Mouse (Mus musculus) forebrain, embryonic 10.5 days (tissue): ENCODE data around the gene Gm9508. TPM values are rescaled to one million over a fixed set of nuclear protein-coding genes. Genes with fewer than 3 reads are reported as not detected.
"Not testable (repeated sequence)": the region's sequence is repeated elsewhere in the genome, so short reads cannot be mapped to it uniquely, and the experiment has no call there.

Experiments
- DNase-seq: peaks from one replicate; pipeline ENCODE4 v3.0.0-alpha.2; 2017; ENCODE audit warnings: low spot score; ENCODE audit errors: extremely low spot score
- H3K27ac ChIP-seq: fragments of 300-500 bp; sonication (generic); 2 replicates; pipeline ENCODE4 v1.5.1; 2016; ENCODE audit warnings: mild to moderate bottlenecking
- H3K27me3 ChIP-seq: fragments of 300-500 bp; sonication (generic); 2 replicates; pipeline ENCODE4 v1.6.1; 2016; ENCODE audit warnings: mild to moderate bottlenecking; ENCODE audit not compliant: poor library complexity, severe bottlenecking
- H3K36me3 ChIP-seq: fragments of 300-500 bp; sonication (generic); replicated peaks from 2 replicates; pipeline ENCODE4 v1.6.1; 2016; ENCODE audit warnings: mild to moderate bottlenecking, moderate library complexity
- H3K4me1 ChIP-seq: fragments of 300-500 bp; sonication (generic); 2 replicates; pipeline ENCODE4 v1.6.1; 2016
- H3K4me3 ChIP-seq: fragments of 300-500 bp; sonication (generic); 2 replicates; pipeline ENCODE4 v1.5.1; 2016; ENCODE audit warnings: mild to moderate bottlenecking, moderate library complexity
- H3K9me3 ChIP-seq: fragments of 300-500 bp; sonication (generic); 2 replicates; pipeline ENCODE4 v1.6.1; 2016; ENCODE audit warnings: mild to moderate bottlenecking, moderate library complexity
- WGBS: fragments of 180-500 bp; shearing (Covaris S2); methylation state at CpG from one replicate; pipeline ENCODE4 v1.1.7; 2016; 5-methylcytosine and 5-hydroxymethylcytosine counted together
- polyA plus RNA-seq: library from polyadenylated mRNA; unstranded; fragments of >200 nt; fragmentation: Nextera tagmentation; extraction: Ambion mirVana; gene quantifications from 2 replicates; pipeline ENCODE4 v1.2.1, GENCODE M21; 2016

The Gm9508 gene
- polyA plus RNA-seq = not detected in 2 replicates

- WGBS = 43% methylated on average over 4 of the region's 4 CpGs
- H3K4me3 ChIP-seq = no peak within 1 kb of the TSS
Measured at GRCm38 (mm10) chr10:77697133-77697532, at the start of gene Gm9508. Gene Gm9508, minus strand, starts transcription at chr10:77697233.

GRCm38 (mm10) chr10:77741924-77742688, 45.1 kb upstream of the Gm9508 start, which contains the start of gene Gm18596:
Gene Gm18596, minus strand, starts transcription at chr10:77742638.
- WGBS = 52% methylated on average over 5 of the region's 5 CpGs
- H3K9me3 ChIP-seq, H3K4me3 ChIP-seq, H3K27me3 ChIP-seq, H3K36me3 ChIP-seq, DNase-seq: not testable (repeated sequence)
- H3K27ac ChIP-seq = peak within 1 kb of the TSS; percentile 60; the same call in 1 of the 2 replicates
- H3K4me1 ChIP-seq = peaks cover 32% of the 10 kb centered on the region

More at GRCm38 (mm10) chr10:77697133-77697532, at the start of gene Gm9508:
- Histone ChIP-seq H3K27me3 (no peaks in the 10 kb centered on the region), H3K9me3 (no peaks in the 10 kb centered on the region; the same call in 1 of the 2 replicates), H3K4me1 (peaks cover 21% of the 10 kb centered on the region), H3K36me3 (no peaks in the 10 kb centered on the region), H3K27ac (no peak within 1 kb of the TSS)
- DNase-seq = no peak

GRCm38 (mm10) chr10:77738929-77739328, 41.9 kb upstream of the Gm9508 start:
- Histone ChIP-seq H3K27me3 (no peaks in the 10 kb centered on the region), H3K4me1 (peaks cover 37% of the 10 kb centered on the region), H3K9me3 (peaks cover 12% of the 10 kb centered on the region), H3K27ac (no peak overlapping the region), H3K4me3 (no peak overlapping the region), H3K36me3 (no peaks in the 10 kb centered on the region)
- WGBS = 89% methylated on average over 4 of the region's 4 CpGs
- DNase-seq = no peak

GRCm38 (mm10) chr10:77735928-77736327, 38.9 kb upstream of the Gm9508 start:
- H3K36me3 ChIP-seq = no peaks in the 10 kb centered on the region
- 83% methylated on average over 1 of the region's 1 CpGs for WGBS
- no peak overlapping the region for H3K27ac ChIP-seq
- H3K4me3 ChIP-seq = no peak overlapping the region
- no peaks in the 10 kb centered on the region for H3K27me3 ChIP-seq
- H3K9me3 ChIP-seq = peaks cover 12% of the 10 kb centered on the region
- DNase-seq = no peak
- H3K4me1 ChIP-seq = peaks cover 21% of the 10 kb centered on the region

- Histone ChIP-seq H3K9me3 (peaks cover 3% of the 10 kb centered on the region; the same call in 1 of the 2 replicates), H3K4me3 (no peak overlapping the region), H3K27me3 (no peaks in the 10 kb centered on the region), H3K36me3 (no peaks in the 10 kb centered on the region), H3K27ac (no peak overlapping the region), H3K4me1 (peaks cover 4% of the 10 kb centered on the region; the same call in 1 of the 2 replicates)
- no peak for DNase-seq
- 50% methylated on average over 4 of the region's 4 CpGs for WGBS
Measured at GRCm38 (mm10) chr10:77729241-77729640, 32.2 kb upstream of the Gm9508 start.

DNA sequence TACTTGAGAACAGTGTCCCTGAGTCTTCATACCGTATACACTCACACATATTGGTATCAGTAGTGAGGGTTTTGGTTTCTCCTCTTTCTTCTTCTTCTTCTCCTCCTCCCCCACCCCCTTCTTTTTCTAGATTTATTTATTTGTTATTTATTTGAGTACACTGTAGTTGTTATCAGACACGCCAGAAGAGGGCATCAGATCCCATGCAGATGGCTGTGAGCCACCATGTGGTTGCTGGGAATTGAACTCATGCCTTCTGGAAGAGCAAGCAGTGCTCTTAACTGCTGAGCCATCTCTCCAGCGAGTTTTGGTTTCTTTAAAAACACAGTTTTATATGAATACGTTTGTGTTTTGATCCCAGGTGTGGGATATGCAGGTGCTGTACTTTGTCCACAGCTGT, 31.2 kb upstream of the Gm9508 start:
- WGBS = 60% methylated on average over 4 of the region's 4 CpGs
- H3K27me3 ChIP-seq = no peaks in the 10 kb centered on the region
- H3K36me3 ChIP-seq = no peaks in the 10 kb centered on the region
- H3K4me1 ChIP-seq = peaks cover 4% of the 10 kb centered on the region; the same call in 1 of the 2 replicates
- no peaks in the 10 kb centered on the region for H3K9me3 ChIP-seq
- no peak overlapping the region for H3K4me3 ChIP-seq
- H3K27ac ChIP-seq = no peak overlapping the region
- no peak for DNase-seq

GRCm38 (mm10) chr10:77726186-77726585, 29.2 kb upstream of the Gm9508 start, which contains the start of gene Gm10100:
Gene Gm10100, plus strand, starts transcription at chr10:77726486.
- Histone ChIP-seq H3K9me3 (no peaks in the 10 kb centered on the region), H3K27me3 (no peaks in the 10 kb centered on the region), H3K4me1 (peaks cover 4% of the 10 kb centered on the region; the same call in 1 of the 2 replicates), H3K4me3 (no peak within 1 kb of the TSS), H3K36me3 (no peaks in the 10 kb centered on the region), H3K27ac (no peak within 1 kb of the TSS)
- DNase-seq = no peak
- WGBS = 44% methylated on average over 3 of the region's 3 CpGs

DNA sequence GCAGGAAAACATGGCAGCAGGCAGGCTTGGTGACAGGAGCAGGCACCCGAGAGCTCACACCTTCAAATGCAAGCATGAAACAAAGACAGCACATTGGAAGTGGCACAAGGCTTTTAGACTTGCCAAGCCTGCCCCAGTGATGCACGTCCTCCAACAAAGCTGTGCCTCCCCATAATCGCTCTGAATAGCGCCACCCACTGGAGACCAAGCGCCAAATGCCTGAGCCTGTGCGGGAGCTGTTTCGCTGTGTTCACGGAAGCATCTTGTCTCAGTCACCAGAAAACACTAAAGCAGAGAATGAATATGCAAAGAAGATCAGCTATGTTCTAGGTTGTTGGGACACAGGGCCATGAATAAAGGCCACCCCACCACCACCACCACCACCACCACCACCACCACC, 27.8 kb upstream of the Gm9508 start:
- H3K36me3 ChIP-seq = no peaks in the 10 kb centered on the region
- peaks cover 4% of the 10 kb centered on the region; the same call in 1 of the 2 replicates for H3K4me1 ChIP-seq
- H3K9me3 ChIP-seq = peaks cover 7% of the 10 kb centered on the region; the same call in 1 of the 2 replicates
- H3K4me3 ChIP-seq = no peak overlapping the region
- 73% methylated on average over 8 of the region's 8 CpGs for WGBS
- H3K27me3 ChIP-seq = no peaks in the 10 kb centered on the region
- H3K27ac ChIP-seq = no peak overlapping the region
- DNase-seq = no peak

DNA sequence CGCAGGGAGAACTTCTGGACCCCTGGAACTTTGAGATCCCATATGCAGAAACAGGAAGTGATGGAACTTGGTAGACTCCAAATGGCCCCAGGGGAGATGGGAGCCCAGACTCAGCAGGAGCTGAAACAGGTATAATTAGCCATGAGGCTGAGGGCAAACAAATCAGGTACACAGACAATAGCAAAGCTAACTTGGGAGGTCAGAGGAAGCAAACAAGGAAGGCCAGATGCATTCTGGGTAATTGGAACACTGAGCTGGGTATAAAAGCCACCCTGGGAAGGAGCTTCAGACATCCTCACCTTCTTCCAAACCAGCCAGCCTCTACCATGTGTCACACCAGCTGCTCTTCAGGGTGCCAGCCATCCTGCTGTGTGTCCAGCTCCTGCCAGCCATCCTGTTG, 23.3 kb upstream of the Gm9508 start, which contains the start of gene Krtap12-1:
Gene Krtap12-1 (plus strand): TSS at position 301 of the 400 bp plus-strand sequence.
- 89% methylated on average over 1 of the region's 1 CpGs for WGBS
- not testable (repeated sequence) for H3K9me3 ChIP-seq, H3K27me3 ChIP-seq, H3K27ac ChIP-seq, DNase-seq, H3K4me1 ChIP-seq, H3K36me3 ChIP-seq, H3K4me3 ChIP-seq

DNA sequence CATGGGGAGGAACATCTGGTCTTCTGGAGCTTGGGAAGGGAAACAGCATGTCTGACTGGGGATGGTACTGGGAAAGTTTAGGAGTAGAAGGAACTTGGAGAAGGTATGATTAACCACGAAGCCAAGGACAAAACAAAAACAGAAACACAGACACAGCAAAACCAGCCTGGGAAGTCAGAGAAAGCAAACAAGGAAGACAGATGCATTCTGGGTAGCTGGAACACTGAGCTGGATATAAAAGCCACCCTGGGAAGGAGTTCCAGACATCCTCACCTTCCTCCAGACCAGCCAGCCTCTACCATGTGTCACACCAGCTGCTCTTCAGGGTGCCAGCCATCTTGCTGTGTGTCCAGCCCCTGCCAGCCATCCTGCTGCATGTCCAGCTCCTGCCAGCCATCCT, 18.5 kb upstream of the Gm9508 start, which contains the start of gene Gm10142:
Gene Gm10142 (plus strand): TSS at position 301 of the 400 bp plus-strand sequence.
- Histone ChIP-seq H3K27ac (no peak within 1 kb of the TSS), H3K4me3 (no peak within 1 kb of the TSS), H3K4me1 (no peaks in the 10 kb centered on the region), H3K27me3 (no peaks in the 10 kb centered on the region), H3K36me3 (no peaks in the 10 kb centered on the region), H3K9me3 (peaks cover 11% of the 10 kb centered on the region; the same call in 1 of the 2 replicates)
- DNase-seq = no peak
- 90% methylated on average over 1 of the region's 1 CpGs for WGBS

GRCm38 (mm10) chr10:77713734-77714133, 16.7 kb upstream of the Gm9508 start:
- WGBS = 84% methylated on average over 4 of the region's 4 CpGs
- Histone ChIP-seq H3K9me3 (peaks cover 7% of the 10 kb centered on the region; the same call in 1 of the 2 replicates), H3K27me3 (no peaks in the 10 kb centered on the region), H3K4me1 (no peaks in the 10 kb centered on the region), H3K4me3 (no peak overlapping the region), H3K27ac (no peak overlapping the region), H3K36me3 (no peaks in the 10 kb centered on the region)
- no peak for DNase-seq

- H3K27me3 ChIP-seq, DNase-seq, H3K4me1 ChIP-seq, H3K4me3 ChIP-seq, H3K36me3 ChIP-seq, H3K27ac ChIP-seq: not testable (repeated sequence)
- peaks cover 15% of the 10 kb centered on the region for H3K9me3 ChIP-seq
Measured at GRCm38 (mm10) chr10:77711157-77711556, 14.1 kb upstream of the Gm9508 start, which contains the start of gene Gm10024. Gene Gm10024, plus strand, starts transcription at chr10:77711457.

DNA sequence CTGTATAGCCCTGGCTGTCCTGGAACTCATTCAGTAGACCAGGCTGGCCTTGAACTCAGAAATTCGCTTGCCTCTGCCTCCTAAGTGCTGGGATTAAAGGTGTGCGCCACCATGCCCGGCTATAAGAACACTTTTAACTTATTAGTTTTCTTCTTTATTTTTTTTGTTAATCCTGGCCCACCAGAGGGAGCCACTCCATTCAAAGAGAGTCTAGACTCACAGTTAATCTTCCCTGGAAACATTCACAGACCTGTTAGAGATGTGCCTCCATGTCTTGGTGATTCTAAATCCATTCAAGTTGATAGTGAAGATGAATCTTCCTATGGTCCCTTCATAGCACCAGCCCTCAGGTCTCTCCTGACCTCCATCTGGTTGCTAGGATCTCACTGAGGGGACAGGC, 12.8 kb upstream of the Gm9508 start:
- Histone ChIP-seq H3K4me3 (no peak overlapping the region), H3K9me3 (peaks cover 28% of the 10 kb centered on the region), H3K4me1 (no peaks in the 10 kb centered on the region), H3K36me3 (no peaks in the 10 kb centered on the region), H3K27ac (no peak overlapping the region), H3K27me3 (no peaks in the 10 kb centered on the region)
- DNase-seq = no peak
- 78% methylated on average over 3 of the region's 3 CpGs for WGBS
